Mouse (Mus musculus) macrophage (primary cell): ENCODE data around the gene Rps27. TPM values are rescaled to one million over a fixed set of nuclear protein-coding genes. Genes with fewer than 3 reads are reported as not detected.

Experiments used
- H3K27ac ChIP-seq: fragments of 350-480 bp; formaldehyde crosslinking; 2 replicates; pipeline ENCODE4 v1.9.0; 2021
- H3K36me3 ChIP-seq: fragments of 350-480 bp; formaldehyde crosslinking; 2 replicates; pipeline ENCODE4 v1.9.0; 2021; ENCODE audit errors: inconsistent target
- H3K4me3 ChIP-seq: fragments of 350-480 bp; formaldehyde crosslinking; 2 replicates; pipeline ENCODE4 v1.9.0; 2021; ENCODE audit errors: inconsistent target
- H3K79me2 ChIP-seq: fragments of 350-480 bp; formaldehyde crosslinking; 2 replicates; pipeline ENCODE4 v1.9.0; 2021; ENCODE audit errors: inconsistent target
- WGBS: methylation state at CpG from one replicate; pipeline ENCODE4 v1.1.7; 2026; ENCODE audit warnings: inconsistent platforms; ENCODE audit not compliant: missing documents; 5-methylcytosine and 5-hydroxymethylcytosine counted together
- polyA plus RNA-seq: library from polyadenylated mRNA; stranded (reverse); fragments of 250-400 nt; gene quantifications from 3 replicates; pipeline ENCODE4 v1.2.4, GENCODE M21; 2018; ENCODE audit warnings: inconsistent platforms

Rps27 gene
- polyA plus RNA-seq, 1 experiment from 2014 or later: 1,141 TPM

DNA sequence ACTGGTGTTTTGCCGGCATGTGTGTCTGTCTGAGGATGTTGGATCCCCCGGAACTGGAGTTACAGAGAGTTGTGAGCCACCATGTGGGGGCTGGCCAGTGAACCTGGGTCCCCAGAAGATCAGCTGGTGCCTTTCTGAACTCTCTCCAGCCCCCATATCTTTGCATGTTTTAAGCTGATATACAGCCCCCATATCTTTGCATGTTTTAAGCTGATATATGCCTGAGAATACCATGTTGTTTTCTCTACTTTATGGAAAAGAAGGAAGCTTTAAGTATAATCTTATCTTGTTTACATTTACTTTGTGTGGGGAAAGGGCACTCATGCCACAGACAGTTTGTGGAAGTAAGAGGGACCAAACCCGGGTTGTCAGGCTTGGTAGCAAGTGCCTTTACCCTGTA lies 33.9 kb downstream of the Rps27 start:
- 73% methylated on average over 3 of the region's 3 CpGs for WGBS
- Histone ChIP-seq H3K79me2 (no peaks in the 10 kb centered on the region), H3K27ac (no peak overlapping the region), H3K4me3 (no peak overlapping the region), H3K36me3 (no peaks in the 10 kb centered on the region)

Other genes starting within 250 kb of the Rps27 start
- gene Hax1, start 214.9 kb downstream of the Rps27 start, polyA plus RNA-seq: 77.9 to 113 TPM (median 113 TPM) in 3 replicates
- gene 4933434E20Rik, start 162.0 kb downstream of the Rps27 start, polyA plus RNA-seq: 49.4 to 76.1 TPM (median 71.0 TPM) in 3 replicates
- gene Ubap2l, start 161.0 kb downstream of the Rps27 start, polyA plus RNA-seq: 160 to 411 TPM (median 185 TPM) in 3 replicates
- 516 to 899 TPM (median 852 TPM) in 3 replicates for gene Tpm3, start 141.0 kb downstream of the Rps27 start, polyA plus RNA-seq
- 0.04 TPM in 1 of 3 replicates, not detected in the others for gene Nup210l, start 109.5 kb downstream of the Rps27 start, polyA plus RNA-seq
- 11.7 to 20.8 TPM (median 17.5 TPM) in 3 replicates for gene Rab13, start within 50 bp of the Rps27 start, polyA plus RNA-seq
- 41.1 to 83.2 TPM (median 71.3 TPM) in 3 replicates for gene Jtb, start 17.9 kb upstream of the Rps27 start, polyA plus RNA-seq
- 0.79 to 1.2 TPM (median 1.2 TPM) in 3 replicates for gene Creb3l4, start 29.9 kb upstream of the Rps27 start, polyA plus RNA-seq
- gene Slc39a1, start 34.5 kb upstream of the Rps27 start, polyA plus RNA-seq: 169 to 236 TPM (median 174 TPM) in 3 replicates
- gene Crtc2, start 40.5 kb upstream of the Rps27 start, polyA plus RNA-seq: 15.7 to 39.3 TPM (median 26.5 TPM) in 3 replicates
- 25.4 to 40.1 TPM (median 34.8 TPM) in 3 replicates for gene Dennd4b, start 51.5 kb upstream of the Rps27 start, polyA plus RNA-seq
- gene Gatad2b, start 79.5 kb upstream of the Rps27 start, polyA plus RNA-seq: 14.7 to 25.3 TPM (median 17.8 TPM) in 3 replicates
- gene Slc27a3, start 176.3 kb upstream of the Rps27 start, polyA plus RNA-seq: 0.09 to 0.76 TPM (median 0.25 TPM) in 3 replicates
- gene Ints3, start 220.0 kb upstream of the Rps27 start, polyA plus RNA-seq: 20.2 to 26.1 TPM (median 23.4 TPM) in 3 replicates